Mouse (Mus musculus): ENCODE results near the gene Oit3. TPM values are rescaled to one million over a fixed set of nuclear protein-coding genes. Genes with fewer than 3 reads are reported as not detected.
A peak's percentile ranks its signal among the peaks of the same experiment; 100 is the strongest.

Oit3 gene
- polyA plus RNA-seq, 1 experiment from 2014 or later: 4.1 TPM

- H3K4me1 ChIP-seq (ENCODE audit: control insufficient read depth, insufficient read depth, low read length): peaks cover 15% of the 10 kb centered on the region
- WGBS: 90% methylated on average over 3 of the region's 3 CpGs
- no peak for ATAC-seq (replicated peaks; ENCODE audit: extremely low read depth, insufficient read depth, low FRiP score)
Observed at GRCm38 (mm10) chr10:59465546-59465945, 24.0 kb upstream of the Oit3 start.

DNA sequence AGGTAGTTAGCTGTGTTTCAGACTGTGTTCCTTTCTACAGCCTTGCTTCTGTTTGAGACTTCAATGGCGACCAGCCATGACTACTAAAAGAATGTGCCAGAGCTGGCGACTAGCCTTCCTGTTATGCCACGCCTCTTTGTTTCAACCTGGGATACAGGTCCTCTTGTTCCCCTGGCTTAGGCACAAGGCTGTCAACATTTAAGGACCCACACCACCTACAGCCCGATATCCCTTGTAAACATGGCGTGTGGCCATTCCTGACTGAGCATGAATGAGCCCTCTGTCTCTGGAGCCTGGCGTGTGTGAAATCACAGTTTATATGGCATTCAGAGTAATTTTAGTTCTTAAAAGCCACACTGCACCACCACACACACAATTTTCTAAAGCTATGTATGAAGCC lies 20.7 kb upstream of the Oit3 start:
- H3K27me3 ChIP-seq (ENCODE audit: control insufficient read depth, insufficient read depth, low read length): no peaks in the 10 kb centered on the region
- H3K9me3 ChIP-seq (replicated peaks; ENCODE audit: control insufficient read depth, low read length): no peaks in the 10 kb centered on the region
- no peak overlapping the region for H3K4me3 ChIP-seq (ENCODE audit: low read length)
- H3K36me3 ChIP-seq (ENCODE audit: control insufficient read depth, insufficient read depth): no peaks in the 10 kb centered on the region
- no peak for ATAC-seq (replicated peaks; ENCODE audit: extremely low read depth, insufficient read depth, low FRiP score)
- no peak overlapping the region for H3K4me2 ChIP-seq (ENCODE audit: low read depth, low read length)
- WGBS: 78% methylated on average over 6 of the region's 6 CpGs
- peaks cover 4% of the 10 kb centered on the region; the same call in 1 of the 2 replicates for H3K4me1 ChIP-seq (ENCODE audit: control insufficient read depth, insufficient read depth, low read length)
- H3K27ac ChIP-seq (ENCODE audit: low read length): no peak overlapping the region
- no peak overlapping the region for H3K9ac ChIP-seq (ENCODE audit: low read length)

More at GRCm38 (mm10) chr10:59465546-59465945, 24.0 kb upstream of the Oit3 start:
- Histone ChIP-seq H3K9me3 (replicated peaks; ENCODE audit: control insufficient read depth, low read length) (no peaks in the 10 kb centered on the region), H3K9ac (ENCODE audit: low read length) (no peak overlapping the region), H3K27me3 (ENCODE audit: control insufficient read depth, insufficient read depth, low read length) (no peaks in the 10 kb centered on the region), H3K4me3 (ENCODE audit: low read length) (no peak overlapping the region), H3K4me2 (ENCODE audit: low read depth, low read length) (no peak overlapping the region), H3K27ac (ENCODE audit: low read length) (no peak overlapping the region), H3K36me3 (ENCODE audit: control insufficient read depth, insufficient read depth) (no peaks in the 10 kb centered on the region)

DNA sequence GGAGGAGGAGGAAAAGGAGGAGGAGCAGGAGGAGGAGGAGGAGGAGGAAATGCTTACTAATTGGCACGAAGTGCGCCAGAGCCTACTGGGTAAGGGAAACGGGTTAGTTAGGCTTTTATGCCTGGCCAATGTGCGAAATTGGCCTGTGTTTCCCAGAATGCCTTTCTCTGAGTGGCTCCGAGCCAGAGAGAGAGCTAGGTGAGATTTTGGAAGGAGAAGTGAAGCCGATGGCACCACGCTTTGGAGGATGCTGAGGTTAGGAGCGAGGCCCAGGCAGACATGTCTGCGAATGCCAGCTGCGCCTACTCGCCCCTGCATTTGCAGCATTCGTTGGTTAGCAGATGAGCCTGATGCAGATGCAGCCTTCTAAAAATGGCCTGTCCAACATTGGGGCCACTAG lies 18.2 kb upstream of the Oit3 start:
- H3K4me2 ChIP-seq (ENCODE audit: low read depth, low read length): no peak overlapping the region
- H3K4me3 ChIP-seq (ENCODE audit: low read length): no peak overlapping the region
- H3K9me3 ChIP-seq (replicated peaks; ENCODE audit: control insufficient read depth, low read length): no peaks in the 10 kb centered on the region
- ATAC-seq (replicated peaks; ENCODE audit: extremely low read depth, insufficient read depth, low FRiP score): no peak
- H3K27me3 ChIP-seq (ENCODE audit: control insufficient read depth, insufficient read depth, low read length): no peaks in the 10 kb centered on the region
- H3K27ac ChIP-seq (ENCODE audit: low read length): no peak overlapping the region
- 91% methylated on average over 12 of the region's 12 CpGs for WGBS
- H3K9ac ChIP-seq (ENCODE audit: low read length): no peak overlapping the region
- H3K36me3 ChIP-seq (ENCODE audit: control insufficient read depth, insufficient read depth): no peaks in the 10 kb centered on the region
- peaks cover 4% of the 10 kb centered on the region; the same call in 1 of the 2 replicates for H3K4me1 ChIP-seq (ENCODE audit: control insufficient read depth, insufficient read depth, low read length)

GRCm38 (mm10) chr10:59454631-59455030 lies 13.1 kb upstream of the Oit3 start:
- no peaks in the 10 kb centered on the region for H3K4me1 ChIP-seq (ENCODE audit: control insufficient read depth, insufficient read depth, low read length)
- no peak for ATAC-seq (replicated peaks; ENCODE audit: extremely low read depth, insufficient read depth, low FRiP score)
- H3K36me3 ChIP-seq (ENCODE audit: control insufficient read depth, insufficient read depth): peaks cover 6% of the 10 kb centered on the region
- WGBS: 94% methylated on average over 15 of the region's 15 CpGs
- no peak overlapping the region for H3K9ac ChIP-seq (ENCODE audit: low read length)
- no peaks in the 10 kb centered on the region for H3K27me3 ChIP-seq (ENCODE audit: control insufficient read depth, insufficient read depth, low read length)
- no peaks in the 10 kb centered on the region for H3K9me3 ChIP-seq (replicated peaks; ENCODE audit: control insufficient read depth, low read length)
- no peak overlapping the region for H3K27ac ChIP-seq (ENCODE audit: low read length)
- no peak overlapping the region for H3K4me2 ChIP-seq (ENCODE audit: low read depth, low read length)
- H3K4me3 ChIP-seq (ENCODE audit: low read length): no peak overlapping the region

DNA sequence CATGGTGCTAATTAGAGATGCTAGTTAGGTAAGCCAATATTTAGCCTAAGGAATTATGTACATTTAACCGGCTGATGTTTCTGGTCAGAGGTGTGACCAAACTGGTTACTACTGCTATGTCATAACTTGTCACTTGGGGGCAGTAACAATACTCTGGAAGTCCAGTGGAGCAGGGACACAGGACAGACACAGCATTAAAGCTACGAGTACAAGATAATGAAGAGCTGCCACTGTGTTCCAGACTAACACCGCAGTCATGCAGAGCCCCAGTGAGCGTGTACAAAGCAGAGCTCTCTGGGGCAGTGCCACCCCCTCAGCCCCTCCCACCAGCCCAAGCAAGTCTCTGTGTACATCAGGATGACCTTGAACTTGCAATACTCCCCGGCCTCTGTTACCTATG lies 10.3 kb upstream of the Oit3 start:
- peak; percentile 78 for ATAC-seq (replicated peaks; ENCODE audit: extremely low read depth, insufficient read depth, low FRiP score)
- WGBS: 42% methylated on average over 5 of the region's 5 CpGs

GRCm38 (mm10) chr10:59447546-59447945 lies 6.0 kb upstream of the Oit3 start:
- H3K9ac ChIP-seq (ENCODE audit: low read length): no peak overlapping the region
- H3K4me1 ChIP-seq (ENCODE audit: control insufficient read depth, insufficient read depth, low read length): peaks cover 30% of the 10 kb centered on the region
- H3K27me3 ChIP-seq (ENCODE audit: control insufficient read depth, insufficient read depth, low read length): no peaks in the 10 kb centered on the region
- no peaks in the 10 kb centered on the region for H3K9me3 ChIP-seq (replicated peaks; ENCODE audit: control insufficient read depth, low read length)
- H3K36me3 ChIP-seq (ENCODE audit: control insufficient read depth, insufficient read depth): 0 out of 2 replicates have a peak, but pooled peaks cover 3% of the 10 kb centered on the region
- 39% methylated on average over 9 of the region's 9 CpGs for WGBS
- ATAC-seq (replicated peaks; ENCODE audit: extremely low read depth, insufficient read depth, low FRiP score): no peak
- peak overlapping the region; percentile 53 for H3K27ac ChIP-seq (ENCODE audit: low read length)
- no peak overlapping the region for H3K4me3 ChIP-seq (ENCODE audit: low read length)
- no peak overlapping the region for H3K4me2 ChIP-seq (ENCODE audit: low read depth, low read length)

More for the DNA sequence above, 10.3 kb upstream of the Oit3 start:
- H3K27me3 ChIP-seq (ENCODE audit: control insufficient read depth, insufficient read depth, low read length): no peaks in the 10 kb centered on the region
- no peaks in the 10 kb centered on the region for H3K9me3 ChIP-seq (replicated peaks; ENCODE audit: control insufficient read depth, low read length)
- H3K4me2 ChIP-seq (ENCODE audit: low read depth, low read length): no peak overlapping the region
- H3K27ac ChIP-seq (ENCODE audit: low read length): no peak overlapping the region
- H3K4me3 ChIP-seq (ENCODE audit: low read length): no peak overlapping the region
- 0 out of 2 replicates have a peak, but pooled peaks cover 5% of the 10 kb centered on the region for H3K4me1 ChIP-seq (ENCODE audit: control insufficient read depth, insufficient read depth, low read length)
- H3K36me3 ChIP-seq (ENCODE audit: control insufficient read depth, insufficient read depth): peaks cover 6% of the 10 kb centered on the region
- no peak overlapping the region for H3K9ac ChIP-seq (ENCODE audit: low read length)

DNA sequence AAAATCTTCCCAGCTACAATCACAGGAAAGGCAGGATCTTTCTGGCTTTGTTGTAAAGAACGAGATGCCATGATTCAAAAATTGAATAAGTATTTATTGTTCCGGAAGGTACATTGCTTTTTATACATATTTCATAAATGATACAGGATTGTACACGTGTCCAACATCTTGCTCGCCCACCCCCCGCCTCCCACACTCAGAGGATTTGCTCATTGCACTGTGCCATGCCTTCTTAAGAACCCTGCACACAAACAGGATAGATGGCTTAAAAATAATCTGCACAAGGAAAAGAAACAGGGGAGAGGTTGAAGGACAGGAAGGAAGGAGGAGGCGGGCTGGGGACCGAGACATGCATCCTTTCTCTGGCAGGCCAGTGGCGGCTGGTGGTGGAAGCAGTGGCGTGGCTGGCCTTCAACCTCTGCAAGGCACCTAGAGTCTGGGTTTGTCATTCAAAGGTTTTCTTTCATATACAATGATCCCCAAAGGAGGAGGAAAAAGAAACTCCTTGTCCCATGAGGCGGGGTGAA lies 5.4 kb upstream of the Oit3 start:
- Histone ChIP-seq H3K27ac (ENCODE audit: low read length) (peak overlapping the region; percentile 53), H3K9me3 (replicated peaks; ENCODE audit: control insufficient read depth, low read length) (no peaks in the 10 kb centered on the region), H3K36me3 (ENCODE audit: control insufficient read depth, insufficient read depth) (0 out of 2 replicates have a peak, but pooled peaks cover 3% of the 10 kb centered on the region), H3K4me2 (ENCODE audit: low read depth, low read length) (peak overlapping the region; percentile 13; the same call in 1 of the 2 replicates), H3K4me1 (ENCODE audit: control insufficient read depth, insufficient read depth, low read length) (peaks cover 32% of the 10 kb centered on the region), H3K9ac (ENCODE audit: low read length) (no peak overlapping the region), H3K4me3 (ENCODE audit: low read length) (no peak overlapping the region), H3K27me3 (ENCODE audit: control insufficient read depth, insufficient read depth, low read length) (no peaks in the 10 kb centered on the region)
- 70% methylated on average over 10 of the region's 10 CpGs for WGBS
- ATAC-seq (replicated peaks; ENCODE audit: extremely low read depth, insufficient read depth, low FRiP score): no peak

- peaks cover 40% of the 10 kb centered on the region for H3K4me1 ChIP-seq (ENCODE audit: control insufficient read depth, insufficient read depth, low read length)
- H3K36me3 ChIP-seq (ENCODE audit: control insufficient read depth, insufficient read depth): no peaks in the 10 kb centered on the region
- no peak for ATAC-seq (replicated peaks; ENCODE audit: extremely low read depth, insufficient read depth, low FRiP score)
- H3K27ac ChIP-seq (ENCODE audit: low read length): no peak overlapping the region
- H3K4me2 ChIP-seq (ENCODE audit: low read depth, low read length): no peak overlapping the region
- H3K9ac ChIP-seq (ENCODE audit: low read length): no peak overlapping the region
- no peak overlapping the region for H3K4me3 ChIP-seq (ENCODE audit: low read length)
- H3K9me3 ChIP-seq (replicated peaks; ENCODE audit: control insufficient read depth, low read length): no peaks in the 10 kb centered on the region
- H3K27me3 ChIP-seq (ENCODE audit: control insufficient read depth, insufficient read depth, low read length): no peaks in the 10 kb centered on the region
- 53% methylated on average over 8 of the region's 8 CpGs for WGBS
Observed at GRCm38 (mm10) chr10:59444635-59445034, 3.1 kb upstream of the Oit3 start.

- 79% methylated on average over 3 of the region's 3 CpGs for WGBS
- no peak overlapping the region for H3K9ac ChIP-seq (ENCODE audit: low read length)
- no peaks in the 10 kb centered on the region for H3K9me3 ChIP-seq (replicated peaks; ENCODE audit: control insufficient read depth, low read length)
- no peak overlapping the region for H3K27ac ChIP-seq (ENCODE audit: low read length)
- no peaks in the 10 kb centered on the region for H3K27me3 ChIP-seq (ENCODE audit: control insufficient read depth, insufficient read depth, low read length)
- no peak for ATAC-seq (replicated peaks; ENCODE audit: extremely low read depth, insufficient read depth, low FRiP score)
- peaks cover 45% of the 10 kb centered on the region for H3K4me1 ChIP-seq (ENCODE audit: control insufficient read depth, insufficient read depth, low read length)
- no peaks in the 10 kb centered on the region for H3K36me3 ChIP-seq (ENCODE audit: control insufficient read depth, insufficient read depth)
- no peak overlapping the region for H3K4me3 ChIP-seq (ENCODE audit: low read length)
- H3K4me2 ChIP-seq (ENCODE audit: low read depth, low read length): no peak overlapping the region
Observed at GRCm38 (mm10) chr10:59444106-59444505, 2.5 kb upstream of the Oit3 start.
